Mouse (Mus musculus) ES-E14 (cell line): Measurements from ENCODE around the gene Ccnj. TPM values are rescaled to one million over a fixed set of nuclear protein-coding genes. Genes with fewer than 3 reads are reported as not detected.

Experiments
- DNase-seq: peaks from one replicate; pipeline ENCODE4 v3.0.0-alpha.2; 2013; ENCODE audit warnings: low read depth, low spot score
- H3K27ac ChIP-seq: 2 replicates; pipeline ENCODE4 v1.5.1; 2012; ENCODE audit warnings: low read depth, mild to moderate bottlenecking, low read length, moderate library complexity, mixed read lengths; ENCODE audit not compliant: poor library complexity, insufficient read depth, severe bottlenecking
- H3K36me3 ChIP-seq: 2 replicates; pipeline ENCODE4 v1.6.1; 2012; ENCODE audit warnings: mild to moderate bottlenecking, low read length, moderate library complexity, mixed read lengths; ENCODE audit not compliant: control insufficient read depth, poor library complexity, insufficient read depth, severe bottlenecking
- H3K4me1 ChIP-seq, 2 experiments: fragments of 150-350 bp in 1 of 2; sonication (generic) in 1 of 2; 2 replicates each; pipeline ENCODE4 v1.6.1; 2012; ENCODE audit warnings: low read length in 2 of 2, mild to moderate bottlenecking in 1 of 2, mixed read lengths in 1 of 2; ENCODE audit not compliant: control insufficient read depth in 2 of 2, insufficient read depth in 2 of 2, poor library complexity in 1 of 2
- H3K4me3 ChIP-seq, 2 experiments: fragments of 150-350 bp in 1 of 2; sonication (generic) in 1 of 2; 2 replicates each; pipeline ENCODE4 v1.5.1; 2012; ENCODE audit warnings: low read length in 2 of 2, low read depth in 1 of 2, mild to moderate bottlenecking in 1 of 2, mixed read lengths in 1 of 2; ENCODE audit not compliant: insufficient read depth in 1 of 2, poor library complexity in 1 of 2, severe bottlenecking in 1 of 2
- H3K9ac ChIP-seq: 2 replicates; pipeline ENCODE4 v1.6.1; 2012; ENCODE audit warnings: low read depth, mild to moderate bottlenecking, low read length, mixed read lengths; ENCODE audit not compliant: poor library complexity, insufficient read depth, severe bottlenecking
- H3K9me3 ChIP-seq: fragments of 150-350 bp; sonication (generic); 2 replicates; pipeline ENCODE4 v1.6.1; 2012; ENCODE audit warnings: low read depth, mild to moderate bottlenecking, low read length; ENCODE audit not compliant: control insufficient read depth, insufficient read depth
- CHD2 ChIP-seq: IDR thresholded peaks from 2 replicates; pipeline ENCODE4 v1.6.1; 2014; ENCODE audit warnings: mild to moderate bottlenecking, low read depth, low read length, inconsistent platforms
- MAFK ChIP-seq: IDR thresholded peaks from 2 replicates; pipeline ENCODE4 v1.6.1; 2014; ENCODE audit warnings: mild to moderate bottlenecking, low read depth, low read length, inconsistent platforms; ENCODE audit not compliant: insufficient read depth
- ZNF384 ChIP-seq: IDR thresholded peaks from 2 replicates; pipeline ENCODE4 v1.6.1; 2012; ENCODE audit warnings: low read depth, low read length, inconsistent platforms
- in situ Hi-C, 2 experiments: fragments of 600-800 bp; cut with MboI; formaldehyde crosslinking; loops; one replicate each; pipeline ENCODE4 v1.15.1; 2025; ENCODE audit warnings: low sequenced_read_pairs in 2 of 2, inconsistent platforms in 1 of 2; ENCODE audit not compliant: unreplicated experiment in 2 of 2
- total RNA-seq: library from RNA; depleted of rRNA; stranded (reverse); fragments of 300-350 nt; gene quantifications from 2 replicates; pipeline ENCODE4 v1.2.3, GENCODE M21; 2012; rRNA removed

Gene Ccnj
- total RNA-seq, 1 experiment = 6.7 TPM

DNA sequence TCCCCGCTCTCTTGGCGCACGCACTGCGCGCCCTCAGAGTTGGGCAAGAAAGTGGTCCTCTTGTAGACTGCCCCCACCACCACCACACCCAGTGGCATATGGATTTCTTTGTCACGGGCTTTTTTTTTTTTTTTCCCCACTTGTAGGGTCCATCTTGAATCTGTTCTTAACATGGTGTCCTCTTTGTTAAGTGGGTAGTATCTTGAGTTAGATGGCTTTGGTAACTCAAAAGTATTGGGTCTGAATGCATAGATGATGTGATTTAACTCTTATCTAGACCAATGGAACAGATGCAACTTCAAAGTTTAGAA, 64.3 kb downstream of the Ccnj start:
- TF ChIP-seq ZNF384 = peak; percentile 90
- TF ChIP-seq CHD2 = 0 out of 2 replicates have a peak, but pooled peaks have one; percentile 16
- no peak for TF ChIP-seq MAFK
- in situ Hi-C loops = no loop called here
- Histone ChIP-seq H3K9ac (peak overlapping the region; percentile 97), H3K27ac (peak overlapping the region; percentile 94), H3K36me3 (no peaks in the 10 kb centered on the region; the same call in 1 of the 2 replicates), H3K4me1 (no peaks in the 10 kb centered on the region), H3K4me3 (peak overlapping the region; percentile 88 to 91), H3K9me3 (no peaks in the 10 kb centered on the region)
- no peak for DNase-seq

Other genes starting within 250 kb of the Ccnj start
- gene Aldh18a1, start 242.8 kb upstream of the Ccnj start, total RNA-seq = 44.4 and 74.2 TPM in 2 replicates
- 8.8 and 14.9 TPM in 2 replicates for gene Tctn3, start 219.0 kb upstream of the Ccnj start, total RNA-seq
- gene Entpd1, start 218.9 kb upstream of the Ccnj start, total RNA-seq = 0.05 and 1.2 TPM in 2 replicates
- 0.40 and 1.0 TPM in 2 replicates for gene Cc2d2b, start 82.5 kb upstream of the Ccnj start, total RNA-seq
- gene Zfp518a, start 63.4 kb downstream of the Ccnj start, total RNA-seq = 25.8 and 32.9 TPM in 2 replicates
- gene Blnk, start 163.3 kb downstream of the Ccnj start, total RNA-seq = 0.90 and 1.7 TPM in 2 replicates
- not detected in 2 replicates for gene Dntt, start 198.0 kb downstream of the Ccnj start, total RNA-seq
- not detected in 2 replicates for gene Opalin, start 245.8 kb downstream of the Ccnj start, total RNA-seq